Mouse (Mus musculus): ENCODE measurements around the gene Ifng. TPM values are rescaled to one million over a fixed set of nuclear protein-coding genes. Genes with fewer than 3 reads are reported as not detected.

Ifng gene
- polyA plus RNA-seq, 1 experiment from 2014 or later = not detected

DNA sequence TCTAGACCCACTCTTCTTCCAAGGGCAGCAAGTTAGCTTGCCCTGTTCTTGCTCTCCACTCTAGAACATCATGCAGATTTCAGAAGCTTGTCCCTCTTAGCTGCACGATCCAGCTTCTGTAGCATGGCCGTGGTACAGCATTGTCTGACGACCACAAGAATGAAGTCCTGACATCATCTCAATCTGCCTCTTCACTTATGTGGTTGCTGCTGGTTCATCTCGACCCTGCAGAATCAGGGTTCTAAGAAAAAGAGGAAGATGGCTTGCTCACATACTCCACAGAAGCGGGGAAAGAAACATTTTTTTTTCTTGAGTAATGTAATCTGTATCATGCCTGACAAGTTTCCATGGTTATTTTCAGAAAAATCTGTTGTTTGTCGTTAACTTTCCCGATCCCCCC is 39.9 kb downstream of the Ifng start:
- Histone ChIP-seq H3K9me3 (replicated peaks) (no peaks in the 10 kb centered on the region), H3K9ac (no peak overlapping the region), H3K27ac (replicated peaks) (no peak overlapping the region), H3K4me1 (no peaks in the 10 kb centered on the region), H3K27me3 (no peaks in the 10 kb centered on the region), H3K4me2 (replicated peaks) (no peak overlapping the region), H3K4me3 (replicated peaks) (no peak overlapping the region), H3K36me3 (no peaks in the 10 kb centered on the region)
- ATAC-seq (ENCODE audit: insufficient number of reproducible peaks, low FRiP score, low TSS enrichment, low read depth) = no peak
- WGBS = 77% methylated on average over 7 of the region's 7 CpGs

- Histone ChIP-seq H3K9ac (no peak overlapping the region), H3K27me3 (no peaks in the 10 kb centered on the region), H3K4me1 (no peaks in the 10 kb centered on the region), H3K4me3 (replicated peaks) (no peak overlapping the region), H3K27ac (replicated peaks) (no peak overlapping the region), H3K36me3 (no peaks in the 10 kb centered on the region), H3K4me2 (replicated peaks) (no peak overlapping the region), H3K9me3 (replicated peaks) (no peaks in the 10 kb centered on the region)
- 32% methylated on average over 1 of the region's 1 CpGs for WGBS
- ATAC-seq (ENCODE audit: insufficient number of reproducible peaks, low FRiP score, low TSS enrichment, low read depth) = no peak
These were observed 53.3 kb downstream of the Ifng start for GRCm38 (mm10) chr10:118494109-118494508.

- no peak overlapping the region for H3K9ac ChIP-seq
- WGBS = 61% methylated on average over 1 of the region's 1 CpGs
- no peak for ATAC-seq (ENCODE audit: insufficient number of reproducible peaks, low FRiP score, low TSS enrichment, low read depth)
- no peak overlapping the region for H3K4me3 ChIP-seq (replicated peaks)
- no peaks in the 10 kb centered on the region for H3K9me3 ChIP-seq (replicated peaks)
- H3K4me2 ChIP-seq (replicated peaks) = no peak overlapping the region
- H3K27ac ChIP-seq (replicated peaks) = no peak overlapping the region
- no peaks in the 10 kb centered on the region for H3K4me1 ChIP-seq
- no peaks in the 10 kb centered on the region for H3K36me3 ChIP-seq
- H3K27me3 ChIP-seq = no peaks in the 10 kb centered on the region
These were observed 54.5 kb downstream of the Ifng start for GRCm38 (mm10) chr10:118495362-118495761.

Other genes with a start within 250 kb of the Ifng start
- not detected in 2 replicates for gene Il22, start 236.1 kb upstream of the Ifng start, polyA plus RNA-seq (2015; fragmentation: Nextera tagmentation; extraction: Ambion mirVana)
- gene Gm32717, start 200.3 kb upstream of the Ifng start, polyA plus RNA-seq (2015; fragmentation: Nextera tagmentation; extraction: Ambion mirVana) = not detected in 2 replicates
- not detected in 2 replicates for gene Gm32802, start 182.4 kb upstream of the Ifng start, polyA plus RNA-seq (2015; fragmentation: Nextera tagmentation; extraction: Ambion mirVana)
- gene Iltifb, start 146.0 kb upstream of the Ifng start, polyA plus RNA-seq (2015; fragmentation: Nextera tagmentation; extraction: Ambion mirVana) = not detected in 2 replicates
- not detected in 2 replicates for gene Gm9040, start 114.1 kb upstream of the Ifng start, polyA plus RNA-seq (2015; fragmentation: Nextera tagmentation; extraction: Ambion mirVana)
- not detected in 2 replicates for gene Gm9044, start 108.6 kb upstream of the Ifng start, polyA plus RNA-seq (2015; fragmentation: Nextera tagmentation; extraction: Ambion mirVana)
- gene Gm9045, start 103.2 kb upstream of the Ifng start, polyA plus RNA-seq (2015; fragmentation: Nextera tagmentation; extraction: Ambion mirVana) = 0.18 TPM in 1 of 2 replicates, not detected in the other
- not detected in 2 replicates for gene Gm9046, start 97.8 kb upstream of the Ifng start, polyA plus RNA-seq (2015; fragmentation: Nextera tagmentation; extraction: Ambion mirVana)
- gene Gm9048, start 92.4 kb upstream of the Ifng start, polyA plus RNA-seq (2015; fragmentation: Nextera tagmentation; extraction: Ambion mirVana) = not detected in 2 replicates
- 0.18 TPM in 1 of 2 replicates, not detected in the other for gene Gm9049, start 86.9 kb upstream of the Ifng start, polyA plus RNA-seq (2015; fragmentation: Nextera tagmentation; extraction: Ambion mirVana)